Mouse (Mus musculus) testis, postnatal 10 days (tissue): ENCODE measurements around the gene Rbbp8nl.

Experiments
- DNase-seq: peaks from one replicate; pipeline ENCODE4 v3.0.0; 2021; ENCODE audit warnings: low spot score

Gene Rbbp8nl

DNA sequence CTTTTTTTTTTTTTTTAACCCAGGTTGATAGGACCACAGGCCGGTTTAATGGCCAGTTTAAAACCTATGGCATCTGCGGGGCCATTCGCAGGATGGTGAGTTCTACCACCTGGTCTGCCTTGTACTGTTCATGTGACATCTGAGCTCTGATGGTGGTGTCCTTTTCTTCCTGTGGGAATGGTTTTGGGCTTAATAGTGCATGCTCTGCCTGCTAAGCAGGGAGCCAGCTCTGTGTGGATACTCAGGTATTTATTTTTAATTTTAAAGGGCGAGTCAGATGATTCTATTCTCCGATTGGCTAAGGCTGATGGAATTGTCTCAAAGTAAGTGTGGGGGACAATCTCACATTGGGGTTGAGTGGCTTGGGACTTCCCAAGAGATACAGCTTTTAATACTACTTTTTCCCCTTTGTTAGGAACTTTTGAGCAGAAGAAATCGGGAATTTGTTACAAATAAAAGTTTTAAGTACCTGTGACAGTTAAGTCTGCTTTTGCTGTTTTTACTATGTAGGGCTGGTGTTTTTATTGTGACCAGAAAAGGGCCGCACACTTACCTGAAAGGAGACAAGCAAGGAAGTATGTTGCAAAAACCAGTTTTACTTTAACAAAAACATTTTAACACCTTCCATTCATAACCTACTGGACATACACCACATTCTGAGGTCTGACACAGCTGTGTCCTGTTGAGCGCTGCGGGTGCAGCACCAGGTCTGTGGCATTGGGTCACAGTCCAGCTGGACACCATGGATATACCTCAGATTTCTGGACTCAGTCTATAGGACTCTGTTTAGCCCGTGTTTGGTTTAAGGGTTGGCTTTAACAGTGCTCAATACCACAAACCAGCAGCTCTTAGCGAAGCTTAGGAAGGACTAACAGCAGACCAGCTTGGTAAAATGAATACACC is 31.5 kb downstream of the Rbbp8nl start:
- DNase-seq, result no peak

DNA sequence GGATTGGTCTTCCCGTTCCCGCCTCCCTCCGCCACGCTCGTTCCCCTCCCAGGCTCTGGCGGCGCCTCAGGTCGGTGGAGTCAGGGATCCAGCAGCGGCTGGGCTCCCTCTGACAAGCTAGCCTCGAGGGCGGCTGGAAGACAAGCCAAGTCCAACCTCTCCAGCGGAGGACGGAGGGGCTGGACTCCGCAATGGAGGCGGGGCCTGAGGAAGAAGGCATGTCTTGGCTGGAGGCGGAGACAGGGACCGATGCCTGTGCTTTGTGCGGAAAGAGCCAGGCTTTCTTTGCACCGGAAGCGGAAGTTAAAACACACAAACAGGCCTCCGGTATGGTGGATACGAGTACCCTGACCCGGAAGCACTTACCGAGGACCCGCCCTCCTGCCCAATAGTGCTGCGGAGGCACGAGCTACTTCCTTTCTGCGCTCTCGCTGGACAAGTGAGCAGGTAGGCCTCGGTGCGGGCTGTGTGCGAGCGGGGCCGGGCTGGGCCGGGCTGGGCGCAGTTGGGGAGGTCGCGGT is 32.6 kb downstream of the Rbbp8nl start, which contains the start of gene Rps21:
Rps21 (plus strand) TSS at position 377 of the 521 bp plus-strand sequence.
- DNase-seq, result peak; percentile 97

DNA sequence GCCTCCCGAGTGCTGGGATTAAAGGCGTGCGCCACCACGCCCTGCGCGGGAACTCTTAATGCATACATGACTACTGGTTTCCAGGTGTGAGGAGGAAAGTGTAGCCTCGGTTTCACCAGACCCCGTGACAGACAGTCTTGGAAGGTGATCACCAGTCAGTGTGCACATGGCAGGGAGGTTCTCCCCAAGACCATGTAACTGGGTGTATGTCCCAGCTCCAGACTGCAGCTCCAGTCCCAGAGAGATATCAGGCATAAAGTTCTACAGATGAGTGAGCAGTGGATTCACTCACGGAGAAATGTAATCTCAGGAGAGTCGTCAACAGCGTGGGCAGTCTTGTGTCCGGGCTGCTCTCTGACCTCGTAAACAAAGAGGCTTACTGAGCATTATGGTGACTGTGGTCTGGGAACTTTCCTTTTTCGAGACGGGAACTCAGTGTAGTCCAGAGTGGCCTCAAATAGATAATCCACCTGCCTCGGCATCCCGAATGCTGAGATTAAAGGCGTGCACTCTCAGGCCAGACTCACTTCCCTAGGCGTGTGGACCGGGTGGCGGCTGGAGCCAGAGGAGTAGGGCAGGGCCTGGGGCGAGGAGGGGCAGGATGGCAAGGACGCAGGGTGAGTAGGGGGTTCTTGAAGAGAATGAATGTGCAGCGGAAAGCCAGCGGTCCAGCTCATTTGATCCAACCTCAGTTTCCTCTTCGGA is 33.2 kb downstream of the Rbbp8nl start:
- DNase-seq, result no peak

DNA sequence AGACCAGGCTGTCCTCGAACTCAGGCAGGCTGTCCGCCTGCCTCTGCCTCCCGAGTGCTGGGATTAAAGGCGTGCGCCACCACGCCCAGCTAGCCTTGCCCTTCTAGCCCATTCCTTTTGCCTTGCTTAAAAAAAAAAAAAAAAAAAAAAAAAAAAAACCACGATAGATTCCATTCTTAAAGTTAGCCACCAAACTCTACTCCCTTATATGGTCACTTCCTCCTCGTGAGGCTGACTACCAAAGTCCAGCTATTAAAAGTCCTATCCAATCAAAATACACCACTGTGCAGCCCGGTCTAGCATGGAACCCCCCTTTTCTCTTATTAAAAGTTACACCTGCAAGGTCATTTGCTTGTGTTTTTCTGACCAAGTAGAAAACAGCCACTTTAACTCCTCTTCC is 34.0 kb downstream of the Rbbp8nl start:
- no peak for DNase-seq

DNA sequence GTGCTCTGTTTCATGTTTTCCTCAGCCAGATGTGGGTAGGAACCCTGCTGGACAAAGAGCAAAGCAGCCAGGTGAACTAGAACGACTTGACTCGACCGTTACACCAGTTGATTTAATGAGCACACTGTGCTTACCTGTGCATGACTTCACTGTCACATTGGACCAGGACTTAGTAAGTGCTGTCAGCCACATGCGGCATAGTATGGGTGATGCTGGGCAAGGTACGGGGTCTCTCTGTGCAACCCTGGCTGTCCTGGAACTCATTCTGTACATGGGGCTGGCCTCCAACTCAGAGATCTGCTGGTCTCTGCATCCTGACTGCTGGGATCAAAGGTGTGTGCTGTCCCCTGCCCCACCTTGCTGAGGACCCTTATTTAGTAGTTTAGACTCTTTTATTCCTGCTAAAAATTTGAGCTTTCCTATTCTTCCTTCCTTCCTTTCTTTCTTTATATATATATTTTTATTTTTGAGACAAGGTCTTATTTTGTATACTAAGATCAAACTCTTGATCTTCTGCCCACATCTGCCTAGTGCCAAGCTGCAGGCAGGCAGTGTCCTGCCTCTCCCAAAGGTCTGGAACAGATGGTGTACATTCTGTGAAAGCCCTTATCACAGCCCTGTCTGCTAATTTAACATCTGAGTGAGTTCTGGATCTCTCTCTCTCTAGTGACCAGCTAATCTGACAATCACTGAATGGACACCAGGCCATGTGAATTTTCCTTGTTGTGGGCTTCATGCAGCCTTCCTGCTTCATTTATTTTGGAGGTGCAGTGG is 35.1 kb downstream of the Rbbp8nl start:
- DNase-seq, result no peak

DNA sequence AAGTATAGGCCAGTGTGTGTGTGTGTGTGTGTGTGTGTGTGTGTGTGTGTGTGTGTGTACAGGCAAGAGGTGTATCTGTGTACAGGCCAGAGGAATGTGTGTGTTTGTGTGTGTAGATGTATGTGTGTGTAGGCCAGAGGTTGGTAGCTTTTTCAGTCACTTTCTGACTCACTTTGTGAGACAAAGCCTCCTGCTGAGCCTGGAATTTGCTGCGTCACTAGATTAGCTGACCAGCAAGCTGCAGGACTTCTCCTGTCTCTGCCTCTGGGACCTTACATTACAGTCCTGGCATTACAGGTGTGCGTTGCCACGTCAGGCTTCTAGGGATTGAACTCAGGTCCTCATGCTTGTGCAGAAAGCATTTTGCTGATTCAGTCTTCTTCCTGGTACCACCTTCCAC is 37.8 kb downstream of the Rbbp8nl start:
- no peak for DNase-seq

DNA sequence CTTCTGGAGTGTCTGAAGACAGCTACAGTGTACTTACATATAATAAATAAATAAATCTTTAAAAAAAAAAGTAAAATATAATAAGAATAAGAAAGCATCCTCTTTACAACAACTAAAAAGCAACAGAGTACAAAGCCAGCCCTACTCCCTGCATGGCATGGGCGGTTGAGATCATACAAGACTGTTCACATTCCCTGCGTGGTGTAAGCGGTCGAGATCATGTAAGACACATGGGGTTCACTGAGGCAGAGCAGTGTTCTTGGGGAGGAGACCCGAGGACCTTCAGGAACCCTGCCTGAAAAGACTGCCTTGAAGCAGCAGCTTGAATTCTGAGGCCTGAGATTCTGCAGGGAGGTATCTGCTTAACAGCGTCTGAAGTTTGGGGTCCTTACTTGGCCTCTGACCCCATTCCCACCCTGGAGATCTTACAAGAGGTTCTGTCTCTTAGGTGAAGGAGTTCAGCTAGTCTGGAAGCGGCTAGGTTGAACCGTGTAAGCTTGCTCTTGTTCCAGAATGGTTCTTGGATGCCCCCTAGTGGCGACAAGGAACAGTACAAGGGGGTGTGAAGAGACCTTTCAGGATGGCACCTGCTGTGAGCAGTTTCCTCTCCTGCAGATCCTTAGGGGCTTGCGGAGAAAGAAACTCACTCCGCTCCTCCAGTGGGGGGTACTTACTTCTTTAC is 38.6 kb downstream of the Rbbp8nl start:
- peak; percentile 84 for DNase-seq

DNA sequence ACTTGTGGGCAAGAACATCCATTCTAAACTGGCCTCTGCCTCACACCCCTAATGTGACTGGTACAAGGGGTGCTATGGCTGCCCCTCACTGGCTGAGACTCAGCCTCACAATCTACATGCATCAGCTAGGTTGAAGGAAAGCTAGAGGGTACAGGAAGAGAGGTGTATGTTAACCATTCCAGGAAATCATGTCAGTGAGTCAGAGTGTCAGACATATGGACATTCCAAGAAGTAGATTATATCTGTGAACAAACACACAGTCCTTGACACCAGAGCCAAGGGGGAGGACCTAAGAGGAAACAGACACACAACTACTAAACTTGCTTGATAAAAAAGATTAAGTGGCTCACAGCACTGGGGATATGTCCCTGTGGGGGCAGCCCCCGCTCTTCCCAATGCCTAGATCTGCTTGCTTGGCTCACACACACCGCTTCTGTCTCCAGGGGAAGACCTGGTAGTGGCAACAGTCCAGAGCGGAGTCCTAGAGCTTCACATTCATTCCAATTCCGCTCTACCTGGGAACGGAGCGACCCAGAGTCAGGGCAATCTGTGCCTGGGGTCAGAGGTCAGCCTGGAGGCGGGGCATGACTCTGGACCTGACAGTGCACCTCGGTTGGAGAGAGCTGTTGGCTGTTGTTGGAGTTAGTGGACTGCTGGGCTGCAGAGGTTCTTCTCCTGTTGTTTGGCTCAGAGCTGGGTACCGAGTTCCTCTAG is 40.6 kb downstream of the Rbbp8nl start:
- no peak for DNase-seq

DNA sequence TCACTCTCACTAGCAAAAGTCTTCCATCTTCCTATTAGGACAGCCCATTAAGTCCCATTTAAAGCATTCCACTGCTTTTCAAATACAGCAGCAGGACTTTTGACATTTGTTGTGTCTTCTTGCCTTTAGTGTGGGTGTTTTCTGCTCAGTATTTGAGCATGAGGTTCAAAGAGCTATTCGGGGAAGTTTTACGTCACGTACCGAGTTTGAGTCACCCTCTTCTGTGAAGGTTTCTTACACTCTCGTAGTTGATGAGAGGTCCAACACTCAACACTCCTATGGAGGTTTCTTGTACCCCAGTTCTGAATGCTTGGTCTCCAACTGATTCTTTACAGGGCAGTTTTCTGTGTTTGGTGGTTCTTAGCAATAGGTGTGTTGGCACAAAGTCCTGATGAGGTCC is 41.8 kb downstream of the Rbbp8nl start:
- DNase-seq, result no peak

DNA sequence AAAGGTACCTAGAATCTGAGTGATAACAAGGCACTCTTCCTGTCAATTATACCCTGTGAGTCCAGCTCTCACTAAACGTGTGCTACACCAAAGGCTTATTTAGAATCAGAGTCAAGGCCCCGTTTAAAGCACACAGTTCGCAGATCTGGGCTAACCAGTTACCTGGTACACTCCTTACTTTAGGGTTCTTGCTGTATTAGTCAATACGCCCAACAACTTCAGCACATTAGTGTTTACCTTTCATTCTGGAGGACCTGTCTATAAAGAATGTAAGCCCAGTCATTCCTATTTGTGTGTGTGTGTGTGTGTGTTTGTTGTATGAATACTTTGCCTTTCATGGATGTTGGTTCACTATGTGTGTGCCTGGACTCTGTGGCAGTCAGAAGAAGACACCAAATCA is 46.6 kb downstream of the Rbbp8nl start:
- DNase-seq, result no peak

DNA sequence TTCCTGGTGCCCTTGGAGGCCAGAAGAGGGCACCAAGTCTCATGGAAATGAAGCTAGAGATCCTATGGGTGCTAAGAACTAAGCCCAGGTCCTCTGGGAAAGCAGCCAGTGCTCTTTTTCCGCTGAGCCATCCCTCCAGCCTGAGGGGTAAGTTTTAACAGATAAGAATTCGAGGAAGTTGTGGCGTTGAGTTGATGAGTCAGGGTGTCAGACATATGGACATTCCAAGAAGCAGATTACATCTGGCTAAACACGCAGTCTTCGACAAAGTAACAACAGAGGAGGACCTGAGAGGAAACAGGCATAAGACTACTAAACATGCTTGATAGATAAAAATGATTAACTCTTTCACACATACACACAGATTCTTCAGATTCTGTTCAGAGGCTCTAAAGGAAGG is 51.1 kb downstream of the Rbbp8nl start:
- DNase-seq, result no peak

DNA sequence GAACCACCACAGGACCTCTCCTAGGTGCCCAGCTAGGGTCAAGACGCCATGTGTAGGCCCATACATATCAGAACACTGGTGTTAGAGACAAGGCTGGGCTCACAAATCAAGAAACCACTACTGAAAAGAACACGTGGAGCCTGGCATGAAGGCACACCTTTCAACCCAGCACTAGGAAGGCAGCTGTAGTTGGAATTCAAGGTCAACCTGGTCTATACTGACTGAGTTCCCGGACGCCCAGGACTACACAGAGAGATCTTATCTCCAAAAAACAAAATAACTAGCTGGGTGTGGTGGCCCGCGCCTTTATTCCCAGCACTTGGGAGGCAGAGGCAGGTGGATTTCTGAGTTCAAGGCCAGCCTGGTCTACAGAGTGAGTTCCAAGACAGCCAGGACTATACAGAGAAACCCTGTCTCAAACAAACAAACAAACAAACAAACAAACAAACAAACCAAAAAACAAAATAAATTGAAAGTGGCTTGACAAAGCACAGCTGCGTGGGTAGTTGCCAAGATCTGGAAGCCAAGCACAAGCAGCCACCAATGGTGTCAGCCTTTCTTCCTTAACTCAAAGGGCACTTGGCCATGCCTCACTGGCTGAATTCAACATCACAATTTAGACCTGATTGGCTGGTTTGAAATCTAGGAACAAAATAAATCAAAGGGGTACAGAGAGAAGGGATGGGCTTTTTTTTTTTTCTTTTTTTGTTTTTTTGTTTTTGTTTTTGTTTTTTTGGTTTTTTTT is 51.9 kb downstream of the Rbbp8nl start:
- DNase-seq, result no peak

DNA sequence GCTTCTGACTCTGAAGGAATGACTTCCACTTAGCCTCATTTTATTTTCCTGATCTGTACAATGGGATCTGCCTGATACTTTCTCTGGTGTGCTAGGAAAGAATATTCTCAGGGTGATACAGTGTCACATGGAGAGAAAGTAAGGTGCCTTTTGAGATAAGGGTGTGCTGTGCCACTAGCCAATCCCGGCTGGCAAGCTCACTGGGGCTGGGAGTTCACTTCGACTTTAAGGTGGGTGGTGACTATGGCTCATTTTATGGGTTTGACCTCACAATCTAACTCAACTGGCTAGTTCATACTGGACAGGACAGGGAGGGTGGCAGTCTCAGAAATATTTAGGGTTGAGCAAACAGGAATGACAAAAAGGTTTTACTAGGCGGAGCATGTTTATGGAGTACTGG is 52.7 kb downstream of the Rbbp8nl start:
- no peak for DNase-seq

DNA sequence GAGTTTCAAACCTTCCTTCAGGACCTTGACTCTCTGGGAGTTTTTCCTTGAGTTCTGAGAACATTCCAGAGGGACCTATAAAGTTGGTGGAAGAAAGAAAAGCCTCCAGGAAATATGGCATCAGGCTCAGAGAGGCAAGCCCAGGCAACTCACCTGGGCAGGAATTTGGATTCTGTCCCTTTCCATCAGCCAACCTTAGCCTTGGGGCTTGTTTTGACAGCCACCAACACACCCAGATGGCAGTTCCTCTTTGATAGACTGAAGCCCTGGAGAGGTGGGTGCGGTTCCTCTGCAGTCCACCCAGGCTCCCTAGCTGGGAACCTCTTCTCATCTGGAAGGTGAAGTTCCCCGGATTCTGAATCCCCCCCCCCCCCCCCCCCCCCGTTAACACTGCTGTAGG is 53.2 kb downstream of the Rbbp8nl start:
- no peak for DNase-seq

DNA sequence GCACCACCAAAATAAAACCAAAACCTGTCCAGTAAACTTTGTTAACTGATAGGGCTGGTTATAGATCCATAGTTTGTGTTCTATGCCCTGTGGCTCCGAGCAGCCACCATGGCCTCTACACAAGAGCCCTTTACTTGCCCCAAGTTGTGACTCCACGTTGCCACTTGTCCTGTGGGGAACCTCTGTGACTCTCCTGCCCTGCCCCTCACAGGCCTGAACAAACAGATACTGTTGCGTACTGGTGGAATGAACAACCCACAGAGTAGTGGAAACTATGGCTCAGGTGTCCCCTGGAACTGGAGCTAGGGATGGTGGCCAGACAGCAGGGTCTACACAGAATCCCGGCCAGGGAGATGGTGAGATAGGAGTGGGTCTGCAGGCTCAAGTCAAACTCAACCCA is 53.9 kb downstream of the Rbbp8nl start:
- DNase-seq, result no peak

DNA sequence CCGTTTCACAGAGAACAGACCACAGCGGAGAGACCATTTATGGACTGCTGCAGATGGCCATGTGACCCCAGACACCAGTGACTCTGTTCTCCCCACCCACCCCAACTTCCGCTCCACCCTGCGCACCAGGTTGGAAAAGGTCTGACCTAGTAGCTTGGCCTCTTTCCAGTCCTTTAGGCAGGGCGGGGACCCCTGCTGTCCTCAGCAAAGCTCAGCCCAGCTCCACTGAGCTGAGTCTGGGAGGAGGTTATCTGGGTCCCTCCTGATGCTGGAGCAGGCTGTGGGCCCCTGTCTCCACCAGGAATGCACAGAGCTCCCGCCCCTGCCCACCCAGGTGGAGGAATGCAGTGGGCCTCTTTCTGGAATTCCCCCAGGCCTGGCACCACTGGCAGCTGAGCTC is 54.7 kb downstream of the Rbbp8nl start:
- DNase-seq, result peak; percentile 43

DNA sequence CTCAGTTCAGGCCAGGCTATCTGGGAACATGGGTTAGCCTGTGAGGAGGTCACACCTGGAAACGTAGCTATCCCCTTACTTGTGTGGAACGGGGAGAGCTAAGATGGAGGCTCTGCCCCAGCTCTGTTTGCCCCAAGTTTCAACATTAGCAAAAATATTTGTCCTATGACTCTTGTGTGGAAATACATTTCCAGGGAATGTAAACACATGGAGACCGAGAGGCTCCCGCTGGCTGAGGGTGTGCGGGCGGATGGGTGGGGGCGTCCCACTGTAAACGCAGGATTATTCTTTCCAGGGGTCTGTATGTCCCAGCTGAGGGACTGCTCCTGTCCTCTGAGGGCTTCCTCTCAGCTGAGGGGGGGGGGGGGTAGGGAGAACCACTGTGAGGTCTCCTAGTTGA is 55.3 kb downstream of the Rbbp8nl start:
- no peak for DNase-seq

DNA sequence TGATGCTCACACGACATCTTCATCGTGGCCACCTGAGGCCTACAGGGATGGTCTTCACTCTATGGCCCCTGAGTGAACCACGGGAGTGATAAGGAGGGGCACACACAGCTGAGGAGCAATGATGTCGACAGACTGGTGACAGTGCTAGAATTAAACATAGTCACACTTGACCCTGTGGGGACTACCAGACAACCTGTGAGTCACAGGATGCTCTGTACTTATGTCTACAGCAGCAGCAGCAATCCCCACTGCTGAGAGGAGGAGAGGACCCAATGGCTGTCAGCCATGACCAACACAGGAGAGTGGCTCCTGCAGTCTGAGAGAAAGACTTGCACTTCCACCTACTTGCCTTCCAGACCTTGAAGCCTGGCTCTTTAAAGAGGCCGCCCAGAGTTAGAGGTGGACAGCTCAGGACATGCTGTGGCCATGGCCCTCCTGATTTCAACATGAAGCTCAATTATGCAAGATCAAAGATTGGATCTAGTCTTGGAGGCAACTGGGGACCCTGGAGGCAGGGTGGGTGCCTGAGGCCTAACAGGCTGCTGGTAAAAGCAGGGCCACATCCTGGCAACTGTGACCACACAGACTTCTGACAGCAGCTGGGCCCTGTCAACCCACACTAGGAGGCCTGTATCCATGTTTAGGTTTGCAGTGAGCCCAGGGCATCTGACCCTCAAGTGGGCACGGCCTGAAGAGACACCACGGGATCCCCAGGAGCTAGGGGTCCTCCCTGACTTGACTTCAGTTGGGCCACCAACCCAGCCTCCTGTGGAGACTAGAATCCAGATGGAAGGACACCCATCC is 56.4 kb downstream of the Rbbp8nl start:
- DNase-seq, result no peak

DNA sequence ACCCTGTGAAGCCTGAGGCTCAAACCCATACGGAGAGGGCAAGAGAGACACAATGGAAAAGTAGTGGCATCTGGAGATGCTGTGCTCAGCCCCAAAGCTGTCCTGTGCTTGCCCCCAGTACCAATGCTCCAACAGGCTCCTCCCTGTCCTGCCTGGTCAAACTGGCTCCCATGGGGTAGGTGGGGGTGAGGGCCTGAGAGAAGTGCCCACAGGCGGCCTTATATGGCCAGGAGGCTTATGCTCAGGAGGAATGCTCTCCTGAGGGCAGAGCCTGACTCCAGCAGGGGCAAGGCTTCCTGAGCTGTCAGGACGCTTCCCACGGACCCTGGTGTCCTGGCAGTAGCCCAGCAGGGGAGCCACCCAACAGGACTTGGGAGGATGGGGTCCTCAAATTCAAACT is 59.2 kb downstream of the Rbbp8nl start:
- DNase-seq, result peak; percentile 48

DNA sequence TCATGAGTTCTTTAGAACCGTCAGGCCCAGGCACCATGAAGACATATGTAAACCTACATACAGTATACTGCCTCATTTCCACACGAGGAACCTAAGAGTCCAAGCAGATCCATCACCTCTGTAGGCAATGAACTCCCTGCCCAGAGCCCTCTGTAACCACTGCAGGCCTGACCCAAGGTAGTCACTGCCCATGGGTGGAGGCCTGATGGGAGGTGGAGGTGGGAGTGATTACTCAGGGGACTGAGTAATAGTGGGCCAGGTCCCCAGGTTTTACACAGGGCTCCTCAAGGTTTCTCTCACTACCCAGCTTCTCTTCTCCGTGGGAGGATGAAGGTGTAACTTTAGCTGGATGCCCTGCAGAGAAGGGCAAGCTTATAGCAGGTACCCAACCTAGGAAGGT is 60.5 kb downstream of the Rbbp8nl start:
- DNase-seq, result no peak
